Mouse (Mus musculus): ENCODE data around the gene Osbp.
A peak's percentile ranks its signal among the peaks of the same experiment; 100 is the strongest.

Osbp gene

GRCm38 (mm10) chr19:11987841-11988240 is 22.1 kb downstream of the Osbp start:
- no peak for DNase-seq (ENCODE audit: low spot score in 2 of 2)

- peak; percentile 29 to 44 for DNase-seq (ENCODE audit: low spot score in 2 of 2)
Measured at GRCm38 (mm10) chr19:11989334-11989733, 23.6 kb downstream of the Osbp start.

GRCm38 (mm10) chr19:11992034-11992433 is 26.3 kb downstream of the Osbp start:
- no peak for DNase-seq (ENCODE audit: low spot score in 2 of 2)

GRCm38 (mm10) chr19:11992441-11993029 is 26.8 kb downstream of the Osbp start:
- DNase-seq (ENCODE audit: low spot score in 2 of 2): no peak

GRCm38 (mm10) chr19:11994703-11995431 is 29.1 kb downstream of the Osbp start:
- no peak for DNase-seq (ENCODE audit: low spot score in 2 of 2)

GRCm38 (mm10) chr19:11995722-11996448 is 30.1 kb downstream of the Osbp start:
- no peak for DNase-seq (ENCODE audit: low spot score in 2 of 2)

GRCm38 (mm10) chr19:12001686-12002085 is 35.9 kb downstream of the Osbp start:
- no peak for DNase-seq (ENCODE audit: low spot score in 2 of 2)

- DNase-seq (ENCODE audit: low spot score in 2 of 2): peak; percentile 52 to 66
Measured at GRCm38 (mm10) chr19:12002125-12002524, 36.4 kb downstream of the Osbp start.

GRCm38 (mm10) chr19:12002791-12003190 is 37.0 kb downstream of the Osbp start:
- DNase-seq (ENCODE audit: low spot score in 2 of 2): no peak

- no peak for DNase-seq (ENCODE audit: low spot score in 2 of 2)
Measured at GRCm38 (mm10) chr19:12003568-12003967, 37.8 kb downstream of the Osbp start.

GRCm38 (mm10) chr19:12004216-12005008 is 38.7 kb downstream of the Osbp start:
- DNase-seq (ENCODE audit: low spot score in 2 of 2): no peak

- DNase-seq (ENCODE audit: low spot score in 2 of 2): peak; percentile 82 to 85
Measured at GRCm38 (mm10) chr19:12005376-12006360, 39.9 kb downstream of the Osbp start.

GRCm38 (mm10) chr19:12006361-12006947 is 40.7 kb downstream of the Osbp start:
- DNase-seq (ENCODE audit: low spot score in 2 of 2): peak in 1 of 2 experiments; percentile 36

- DNase-seq (ENCODE audit: low spot score in 2 of 2): peak; percentile 50 to 65
Measured at GRCm38 (mm10) chr19:12007105-12007931, 41.6 kb downstream of the Osbp start.

GRCm38 (mm10) chr19:12008410-12009380 is 43.0 kb downstream of the Osbp start:
- DNase-seq (ENCODE audit: low spot score in 2 of 2): no peak

GRCm38 (mm10) chr19:12009501-12010280 is 44.0 kb downstream of the Osbp start:
- peak; percentile 62 to 77 for DNase-seq (ENCODE audit: low spot score in 2 of 2)

GRCm38 (mm10) chr19:12010281-12010771 is 44.6 kb downstream of the Osbp start:
- DNase-seq (ENCODE audit: low spot score in 2 of 2): peak; percentile 32 to 44

All from spleen, postnatal 36 days (tissue).